Mouse (Mus musculus) lung, adult 2 months (tissue): Measurements from ENCODE around the gene Wdr78. TPM values are rescaled to one million over a fixed set of nuclear protein-coding genes. Genes with fewer than 3 reads are reported as not detected.

Experiments
- DNase-seq: peaks from one replicate; pipeline ENCODE4 v3.0.0; 2022
- H3K4me1 ChIP-seq: fragments of 200-500 bp; 2 replicates; pipeline ENCODE4 v1.6.1; 2011; ENCODE audit warnings: low read length; ENCODE audit not compliant: control insufficient read depth, insufficient read depth
- H3K4me3 ChIP-seq: fragments of 200-500 bp; replicated peaks from 2 replicates; pipeline ENCODE3; 2011; ENCODE audit warnings: low read depth, mild to moderate bottlenecking, control low read depth, low read length; ENCODE audit errors: extremely low read depth
- CTCF ChIP-seq: fragments of 200-500 bp; IDR thresholded peaks from 2 replicates; pipeline ENCODE4 v1.5.1; 2011; ENCODE audit warnings: mild to moderate bottlenecking, low read length, control low read depth; ENCODE audit not compliant: insufficient read depth
- POLR2A ChIP-seq: fragments of 200-500 bp; IDR thresholded peaks from 2 replicates; pipeline ENCODE4 v1.6.1; 2011; ENCODE audit warnings: low read depth, mild to moderate bottlenecking, control low read depth, low read length, borderline replicate concordance; ENCODE audit errors: extremely low read depth
- WGBS: fragments of 180-500 bp; shearing (Covaris S2); methylation state at CpG from one replicate; pipeline ENCODE4 v1.1.7; 2018; 5-methylcytosine and 5-hydroxymethylcytosine counted together
- polyA plus RNA-seq: library from polyadenylated mRNA; depleted of rRNA; stranded (reverse); fragments of >200 nt; gene quantifications from 2 replicates; pipeline ENCODE4 v1.2.3, GENCODE M21; 2012

The Wdr78 gene
- polyA plus RNA-seq, 1 experiment, result 5.6 TPM

DNA sequence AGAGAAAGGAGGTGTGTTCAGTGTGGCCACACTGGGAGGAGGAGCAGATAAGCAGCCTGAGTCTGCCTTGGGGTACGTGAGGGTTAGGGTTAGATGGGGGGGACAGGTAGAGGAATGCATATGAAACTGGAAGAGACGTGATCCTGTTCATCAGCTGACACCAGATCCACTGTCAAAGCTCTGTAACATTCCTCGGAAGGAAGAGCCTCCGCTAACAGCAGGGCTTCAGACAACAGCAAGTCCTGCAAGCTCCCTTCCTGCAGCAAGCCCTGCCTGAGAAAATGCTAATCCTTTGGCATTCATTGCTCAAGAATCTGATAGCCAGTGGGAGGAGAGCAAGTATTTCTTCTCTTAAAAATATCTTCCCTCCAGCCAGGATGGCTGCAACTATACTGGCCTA lies 100.9 kb downstream of the Wdr78 start:
- Histone ChIP-seq H3K4me1 (no peaks in the 10 kb centered on the region), H3K4me3 (no peak overlapping the region)
- WGBS, result 25% methylated on average over 4 of the region's 4 CpGs
- DNase-seq, result no peak
- TF ChIP-seq POLR2A (no peak), CTCF (no peak)

DNA sequence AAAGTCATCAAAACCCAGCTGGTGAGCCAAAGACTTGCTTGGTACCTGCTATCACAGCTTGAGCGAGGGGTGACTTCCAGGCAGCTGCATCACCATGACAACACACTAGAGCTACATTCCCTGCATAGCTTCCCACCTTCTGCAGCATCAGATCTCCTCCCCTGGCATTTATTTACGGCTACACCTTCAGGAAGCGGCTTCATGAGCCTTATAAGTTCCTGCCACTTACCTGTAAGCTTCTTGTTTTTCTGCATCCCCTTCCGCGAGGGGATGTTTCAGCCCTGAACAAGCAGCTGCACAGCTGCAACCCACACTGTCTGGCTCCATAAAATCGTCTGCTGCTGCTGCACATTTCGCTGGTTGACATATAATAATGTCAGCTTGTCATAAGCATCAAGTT lies 102.5 kb downstream of the Wdr78 start:
- Histone ChIP-seq H3K4me1 (no peaks in the 10 kb centered on the region), H3K4me3 (no peak overlapping the region)
- no peak for DNase-seq
- 43% methylated on average over 7 of the region's 7 CpGs for WGBS
- no peak for TF ChIP-seq CTCF
- TF ChIP-seq POLR2A, result no peak

DNA sequence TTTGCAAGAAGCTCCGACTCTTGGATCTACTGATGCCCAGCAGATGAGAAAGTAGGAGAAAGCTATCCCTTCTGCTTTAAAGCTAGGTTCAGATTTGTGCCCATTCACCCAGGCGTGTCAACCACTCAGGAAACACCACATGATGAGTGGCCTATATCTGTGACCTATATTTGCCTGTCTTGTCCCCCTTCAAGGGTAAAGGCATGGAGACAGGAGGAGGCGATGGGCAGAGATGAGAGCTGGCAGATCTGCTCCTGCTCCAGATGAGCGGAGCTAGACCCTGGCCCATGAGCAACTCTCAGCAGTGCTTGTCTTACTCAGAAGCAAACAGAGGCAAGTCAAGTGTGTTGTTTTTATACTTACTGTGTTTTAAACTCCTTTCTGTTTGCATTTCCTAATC lies 103.6 kb downstream of the Wdr78 start:
- 89% methylated on average over 4 of the region's 4 CpGs for WGBS
- Histone ChIP-seq H3K4me3 (no peak overlapping the region), H3K4me1 (no peaks in the 10 kb centered on the region)
- TF ChIP-seq POLR2A (no peak), CTCF (no peak)
- no peak for DNase-seq

DNA sequence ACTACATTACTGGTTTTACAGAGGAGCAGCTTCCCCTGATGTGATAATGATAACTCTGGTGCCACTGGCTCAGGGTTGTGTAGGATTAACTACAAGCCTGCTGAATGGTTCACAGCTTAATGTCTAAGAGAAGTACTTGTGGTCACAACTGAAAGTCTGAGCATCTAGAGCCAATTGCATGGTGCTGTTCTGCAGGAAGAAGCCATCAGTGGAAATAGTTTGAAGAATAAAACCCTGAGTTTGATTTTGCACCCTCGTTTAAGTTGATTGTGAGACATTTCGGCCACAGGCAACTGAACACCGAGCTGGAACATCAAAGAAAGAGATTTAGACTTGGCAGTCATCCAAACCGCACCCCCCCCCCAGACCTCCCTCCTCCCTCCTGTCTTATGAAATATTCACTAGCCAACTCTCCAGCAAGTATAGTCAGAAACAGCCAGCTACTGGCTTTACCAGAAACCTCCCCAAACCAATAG lies 107.4 kb downstream of the Wdr78 start:
- Histone ChIP-seq H3K4me3 (no peak overlapping the region), H3K4me1 (no peaks in the 10 kb centered on the region)
- no peak for DNase-seq
- WGBS, result 25% methylated on average over 4 of the region's 4 CpGs
- TF ChIP-seq POLR2A (no peak), CTCF (no peak)

DNA sequence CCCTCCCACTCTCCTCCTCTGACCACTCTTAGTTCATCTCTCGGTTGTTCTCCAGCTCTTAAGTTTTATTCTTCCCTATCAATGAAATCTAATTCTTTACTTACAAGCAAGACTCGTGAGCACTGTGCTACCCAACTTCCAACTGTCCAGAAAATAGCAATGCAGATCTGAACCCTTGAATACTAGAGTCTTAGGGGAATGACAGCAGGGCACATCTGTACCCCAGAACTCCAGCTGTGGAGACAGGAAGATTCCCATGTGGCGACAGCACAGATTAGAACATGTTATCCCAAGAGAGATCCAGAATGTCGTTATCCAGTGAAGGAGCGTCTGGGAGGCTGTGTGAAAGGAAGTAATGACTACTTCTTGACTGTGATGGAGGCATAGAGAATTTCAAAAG lies 108.1 kb downstream of the Wdr78 start:
- no peak for DNase-seq
- TF ChIP-seq CTCF (no peak), POLR2A (no peak)
- Histone ChIP-seq H3K4me1 (no peaks in the 10 kb centered on the region), H3K4me3 (no peak overlapping the region)
- 81% methylated on average over 5 of the region's 5 CpGs for WGBS

DNA sequence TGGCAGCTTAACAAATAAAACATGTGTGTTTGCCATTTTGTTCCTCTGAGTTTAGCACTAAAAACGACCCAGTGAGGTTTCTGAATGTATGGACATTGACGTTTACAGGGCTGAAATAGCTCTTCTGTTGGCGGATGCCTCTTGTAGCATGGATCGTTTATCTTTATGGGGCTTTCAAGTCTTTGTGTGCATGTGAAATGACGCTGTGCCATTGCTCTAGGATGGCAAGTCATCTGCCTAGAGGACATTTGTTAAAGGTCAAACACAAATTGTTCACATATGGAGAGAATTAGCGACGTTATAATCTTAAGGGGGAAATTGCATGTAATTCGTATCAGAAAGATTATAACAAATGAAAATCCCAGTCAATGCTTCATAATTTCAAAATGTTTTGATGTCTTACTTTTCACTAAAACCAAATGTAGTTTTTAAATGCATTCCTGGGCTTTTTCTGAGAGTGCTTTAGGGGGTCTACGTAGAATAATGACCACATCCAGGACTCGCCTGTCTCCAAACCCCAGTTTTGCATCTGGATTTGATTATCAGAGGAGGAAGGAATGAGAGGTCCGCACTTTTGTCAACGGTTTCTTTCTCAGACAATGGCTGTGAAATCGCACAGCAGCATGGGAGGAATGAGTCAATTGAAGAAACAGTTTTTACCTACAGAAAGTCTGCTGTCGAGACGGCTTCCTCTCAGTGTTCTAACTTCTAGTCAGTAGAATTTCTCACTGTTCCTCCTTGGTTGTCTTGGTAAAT lies 109.0 kb downstream of the Wdr78 start:
- DNase-seq, result no peak
- no peak for TF ChIP-seq POLR2A
- TF ChIP-seq CTCF, result no peak
- WGBS, result 71% methylated on average over 15 of the region's 15 CpGs
- Histone ChIP-seq H3K4me3 (no peak overlapping the region), H3K4me1 (no peaks in the 10 kb centered on the region)

DNA sequence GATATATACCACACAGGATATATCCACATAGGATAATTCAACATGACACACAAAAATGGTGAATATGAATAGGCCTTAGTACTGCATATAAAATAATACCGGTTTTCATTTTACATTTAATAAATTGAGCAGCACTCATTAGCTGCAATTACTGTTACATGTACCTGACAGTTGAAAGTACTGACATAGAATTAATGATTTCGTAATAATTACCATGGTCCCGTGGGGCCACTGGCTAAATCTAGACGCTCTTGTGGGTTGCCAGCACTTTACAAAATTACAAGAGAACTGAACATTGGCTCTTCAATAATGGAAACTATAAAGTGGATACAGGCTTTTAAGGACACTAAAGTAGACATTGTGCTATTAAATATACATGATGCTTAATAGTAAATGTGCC lies 109.7 kb downstream of the Wdr78 start:
- H3K4me3 ChIP-seq, result no peak overlapping the region
- DNase-seq, result no peak
- TF ChIP-seq CTCF, result no peak
- no peak for TF ChIP-seq POLR2A
- 84% methylated on average over 4 of the region's 4 CpGs for WGBS
- no peaks in the 10 kb centered on the region for H3K4me1 ChIP-seq

DNA sequence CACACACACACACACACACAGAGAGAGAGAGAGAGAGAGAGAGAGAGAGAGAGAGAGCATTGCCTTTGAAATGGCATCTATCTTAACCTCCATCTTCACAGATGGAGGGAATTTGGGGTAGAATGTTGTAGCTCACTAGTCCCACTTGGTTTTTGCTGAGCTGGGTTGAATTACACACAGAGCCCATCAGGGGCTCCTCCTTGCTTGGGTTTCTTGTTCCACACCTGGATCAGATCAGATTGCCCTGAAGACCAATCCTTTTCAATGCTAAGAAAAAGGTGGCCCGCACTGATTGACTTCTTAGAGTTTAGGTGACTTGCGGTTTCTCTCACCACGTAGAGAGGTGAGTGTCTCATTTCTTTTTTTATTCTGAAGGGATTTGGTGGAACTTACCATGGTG lies 122.7 kb downstream of the Wdr78 start:
- Histone ChIP-seq H3K4me3 (no peak overlapping the region), H3K4me1 (no peaks in the 10 kb centered on the region)
- no peak for DNase-seq
- WGBS, result 87% methylated on average over 3 of the region's 3 CpGs
- no peak for TF ChIP-seq POLR2A
- no peak for TF ChIP-seq CTCF

DNA sequence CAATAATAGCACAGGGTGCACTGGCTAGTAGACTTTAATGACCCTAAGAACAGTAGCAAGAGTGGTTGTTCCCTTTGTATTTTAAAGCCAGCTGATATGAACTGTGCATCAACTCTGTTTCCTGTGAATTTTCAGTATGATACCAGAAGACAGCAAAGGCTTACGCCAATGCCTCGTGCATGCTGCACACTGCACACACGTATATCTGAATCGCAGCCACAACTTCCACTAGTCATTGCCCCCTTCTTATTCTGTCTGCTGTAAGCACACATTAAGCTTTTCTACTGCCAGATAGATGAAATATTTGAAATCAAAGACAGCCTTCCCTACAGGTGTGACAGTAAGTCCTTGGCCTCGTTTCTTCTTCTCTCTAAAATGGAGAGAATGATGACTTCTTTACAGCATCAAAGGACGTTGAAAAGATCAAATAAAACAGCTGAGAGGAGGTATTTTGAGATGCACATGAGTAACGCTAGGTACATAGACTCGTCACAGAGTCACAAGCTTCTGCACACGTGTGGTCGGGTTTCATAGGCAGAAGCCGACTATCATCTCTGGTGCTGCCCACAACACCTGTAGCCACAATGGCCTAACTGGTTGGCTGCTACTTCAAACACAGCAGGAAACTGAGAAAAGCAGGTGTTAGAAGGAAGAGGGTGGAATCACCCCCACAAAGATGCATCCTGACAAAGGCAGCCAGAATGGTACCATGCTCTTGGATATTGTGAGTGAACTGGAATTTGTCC lies 123.6 kb downstream of the Wdr78 start:
- 73% methylated on average over 11 of the region's 11 CpGs for WGBS

More for the DNA sequence above, 123.6 kb downstream of the Wdr78 start:
- Histone ChIP-seq H3K4me1 (no peaks in the 10 kb centered on the region), H3K4me3 (no peak overlapping the region)
- DNase-seq, result no peak
- no peak for TF ChIP-seq POLR2A
- no peak for TF ChIP-seq CTCF
